Mouse (Mus musculus) forebrain, embryonic 11.5 days (tissue): ENCODE measurements around the gene Ppp1r8. TPM values are rescaled to one million over a fixed set of nuclear protein-coding genes. Genes with fewer than 3 reads are reported as not detected.
A peak's percentile ranks its signal among the peaks of the same experiment; 100 is the strongest.

Experiments
- ATAC-seq: fragments of 200-750 bp; cut with Nextera tagmentation; replicated peaks from 2 replicates; pipeline ENCODE4 v1.8.0; 2017; ENCODE audit warnings: moderate TSS enrichment; ENCODE audit not compliant: low FRiP score
- DNase-seq: peaks from one replicate; pipeline ENCODE4 v3.0.0-alpha.2; 2017; ENCODE audit warnings: low spot score
- H3K27ac ChIP-seq: fragments of 300-500 bp; sonication (generic); 2 replicates; pipeline ENCODE4 v1.5.1; 2014; ENCODE audit warnings: low read depth, low read length
- H3K27me3 ChIP-seq: fragments of 300-500 bp; sonication (generic); 2 replicates; pipeline ENCODE4 v1.6.1; 2014; ENCODE audit warnings: mild to moderate bottlenecking, low read length, mixed read lengths; ENCODE audit not compliant: control insufficient read depth, insufficient read depth
- H3K36me3 ChIP-seq: fragments of 300-500 bp; sonication (generic); 2 replicates; pipeline ENCODE4 v1.6.1; 2014; ENCODE audit warnings: mild to moderate bottlenecking, low read length, moderate library complexity, mixed read lengths; ENCODE audit not compliant: control insufficient read depth, insufficient read depth
- H3K4me1 ChIP-seq: fragments of 300-500 bp; sonication (generic); replicated peaks from 2 replicates; pipeline ENCODE4 v1.6.1; 2014; ENCODE audit warnings: low read length, mixed read lengths; ENCODE audit not compliant: control insufficient read depth, insufficient read depth
- H3K4me2 ChIP-seq: fragments of 300-500 bp; sonication (generic); 2 replicates; pipeline ENCODE4 v1.6.1; 2014; ENCODE audit warnings: low read depth, mild to moderate bottlenecking, low read length, moderate library complexity, mixed read lengths; ENCODE audit not compliant: severe bottlenecking
- H3K4me3 ChIP-seq: fragments of 300-500 bp; sonication (generic); 2 replicates; pipeline ENCODE4 v1.5.1; 2014; ENCODE audit warnings: low read depth, low read length
- H3K9ac ChIP-seq: fragments of 300-500 bp; sonication (generic); 2 replicates; pipeline ENCODE4 v1.6.1; 2014; ENCODE audit warnings: low read length
- H3K9me3 ChIP-seq: fragments of 300-500 bp; sonication (generic); 2 replicates; pipeline ENCODE4 v1.6.1; 2016; ENCODE audit warnings: low read length, mixed read lengths; ENCODE audit not compliant: control insufficient read depth
- WGBS: fragments of 180-500 bp; shearing (Covaris S2); extraction: QIAGEN DNeasy Blood & Tissue Kit; methylation state at CpG from one replicate; pipeline ENCODE4 v1.1.7; 2014; 5-methylcytosine and 5-hydroxymethylcytosine counted together
- polyA plus RNA-seq: library from polyadenylated mRNA; unstranded; fragments of >200 nt; fragmentation: Nextera tagmentation; extraction: Ambion mirVana; gene quantifications from 2 replicates; pipeline ENCODE4 v1.2.1, GENCODE M21; 2014

Gene Ppp1r8
- polyA plus RNA-seq, 1 experiment from 2014 or later, result 69.6 TPM

DNA sequence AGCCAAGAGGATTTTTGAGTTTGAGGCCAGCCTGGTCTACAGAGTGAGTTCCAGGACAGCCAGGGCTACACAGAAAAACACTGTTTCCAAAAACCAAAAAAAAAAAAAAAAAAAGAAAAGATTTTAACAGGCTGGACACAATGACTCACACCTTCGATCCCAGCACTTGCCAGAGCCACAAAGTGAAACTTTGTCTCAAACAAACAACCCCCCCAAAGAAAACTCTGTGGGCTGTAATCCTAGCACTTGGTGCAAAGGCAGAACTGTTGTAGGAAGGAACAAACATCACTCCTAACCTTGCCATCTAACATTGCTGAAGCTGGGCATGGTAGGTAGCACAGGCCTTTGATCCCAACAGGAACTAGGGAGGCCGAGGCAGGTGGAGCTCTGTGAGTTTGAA, 21.9 kb upstream of the Ppp1r8 start:
- Histone ChIP-seq H3K27ac (no peak overlapping the region), H3K4me3 (no peak overlapping the region), H3K4me1 (no peaks in the 10 kb centered on the region), H3K36me3 (no peaks in the 10 kb centered on the region; the same call in 1 of the 2 replicates), H3K9me3 (no peaks in the 10 kb centered on the region), H3K9ac (no peak overlapping the region), H3K4me2 (no peak overlapping the region), H3K27me3 (no peaks in the 10 kb centered on the region)
- ATAC-seq (no peak), DNase-seq (no peak)
- 91% methylated on average over 2 of the region's 2 CpGs for WGBS

DNA sequence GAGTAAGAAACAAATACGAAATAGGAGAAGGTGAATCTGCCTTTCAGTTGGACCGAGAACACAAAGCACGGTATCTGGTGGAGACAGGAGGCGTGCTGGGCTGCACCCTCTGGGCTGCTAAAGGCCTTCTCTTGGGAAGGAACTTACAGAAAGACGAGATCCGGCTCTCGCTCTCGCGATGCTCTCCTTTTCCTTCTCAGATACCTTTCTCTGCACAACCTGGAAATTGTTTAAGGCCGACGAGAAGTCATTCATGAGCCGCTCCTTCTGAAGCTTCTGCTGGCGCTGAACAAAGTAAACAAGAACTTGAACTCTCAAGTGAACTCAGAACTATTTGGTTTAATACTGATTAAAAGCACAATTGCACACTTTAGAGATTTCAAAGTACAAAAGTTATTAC, 20.0 kb upstream of the Ppp1r8 start:
- no peak overlapping the region for H3K9ac ChIP-seq
- H3K36me3 ChIP-seq, result no peaks in the 10 kb centered on the region; the same call in 1 of the 2 replicates
- H3K9me3 ChIP-seq, result no peaks in the 10 kb centered on the region
- H3K4me2 ChIP-seq, result no peak overlapping the region
- ATAC-seq, result no peak
- WGBS, result 96% methylated on average over 13 of the region's 13 CpGs
- no peak overlapping the region for H3K4me3 ChIP-seq
- H3K4me1 ChIP-seq, result no peaks in the 10 kb centered on the region
- H3K27me3 ChIP-seq, result no peaks in the 10 kb centered on the region
- no peak overlapping the region for H3K27ac ChIP-seq
- DNase-seq, result no peak

DNA sequence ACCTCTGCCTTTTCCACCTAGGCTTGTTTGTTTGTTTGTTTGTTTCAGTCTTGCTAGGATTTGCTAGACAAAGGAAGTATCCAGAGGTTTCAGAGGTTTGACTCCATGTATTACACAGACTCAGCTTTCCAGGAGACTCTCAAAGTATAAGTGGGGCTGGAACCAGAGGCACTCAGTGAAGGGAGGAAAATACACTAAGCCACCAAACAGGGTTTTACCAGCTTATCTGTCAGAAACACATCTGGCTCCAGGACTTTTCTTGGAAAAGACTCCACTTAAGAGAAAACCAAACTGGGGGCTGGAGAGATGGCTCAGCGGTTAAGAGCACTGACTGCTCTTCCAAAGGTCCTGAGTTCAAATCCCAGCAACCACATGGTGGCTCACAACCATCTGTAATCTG, 17.9 kb upstream of the Ppp1r8 start:
- H3K9me3 ChIP-seq, result no peaks in the 10 kb centered on the region
- no peak overlapping the region for H3K9ac ChIP-seq
- DNase-seq, result no peak
- WGBS, result 96% methylated on average over 1 of the region's 1 CpGs
- no peak overlapping the region for H3K4me2 ChIP-seq
- H3K27me3 ChIP-seq, result no peaks in the 10 kb centered on the region
- no peak for ATAC-seq
- H3K4me3 ChIP-seq, result no peak overlapping the region
- no peaks in the 10 kb centered on the region; the same call in 1 of the 2 replicates for H3K36me3 ChIP-seq
- H3K4me1 ChIP-seq, result no peaks in the 10 kb centered on the region
- no peak overlapping the region for H3K27ac ChIP-seq

- Histone ChIP-seq H3K27ac (peak overlapping the region; percentile 61; the same call in 1 of the 2 replicates), H3K4me1 (no peaks in the 10 kb centered on the region; the same call in 1 of the 2 replicates), H3K4me3 (peak overlapping the region; percentile 83), H3K9ac (peak overlapping the region; percentile 94), H3K9me3 (no peaks in the 10 kb centered on the region), H3K4me2 (peak overlapping the region; percentile 73; the same call in 1 of the 2 replicates), H3K27me3 (no peaks in the 10 kb centered on the region), H3K36me3 (peaks cover 10% of the 10 kb centered on the region)
- WGBS, result 76% methylated on average over 1 of the region's 1 CpGs
- DNase-seq (no peak), ATAC-seq (no peak)
Observed at GRCm38 (mm10) chr4:132843705-132844071, 719 bp upstream of the Ppp1r8 start.

DNA sequence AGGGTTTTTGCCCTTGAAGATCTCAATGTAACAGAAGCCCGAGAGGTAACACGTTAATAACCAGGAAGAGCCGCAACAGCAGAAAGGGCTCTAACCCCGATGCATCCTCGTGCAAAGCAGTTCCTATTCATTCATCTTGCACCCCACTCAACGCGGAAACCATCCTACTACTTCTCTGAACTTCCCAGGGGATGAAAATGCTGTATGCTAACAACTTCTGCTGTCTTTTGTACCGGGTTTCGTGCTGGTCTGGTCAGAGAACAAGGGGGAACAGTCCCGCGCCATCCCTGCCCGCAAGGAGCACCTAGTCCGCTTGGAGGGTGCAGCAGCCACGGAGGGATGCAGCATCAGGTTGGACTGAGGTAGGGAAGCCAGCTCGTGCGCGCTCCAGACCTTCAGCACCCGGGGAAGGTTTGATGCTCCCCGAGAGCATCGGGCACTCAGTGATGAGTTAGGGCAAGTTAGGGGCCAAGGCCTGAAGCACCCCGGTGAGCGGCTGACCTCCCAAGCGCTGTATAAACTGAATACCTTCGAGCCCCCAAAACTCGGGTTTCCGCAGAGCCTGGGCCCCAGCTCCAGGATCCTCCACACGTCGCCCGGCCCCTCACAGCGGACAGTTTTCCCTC, 575 bp downstream of the Ppp1r8 start:
- WGBS, result under 1% methylated on average over 30 of the region's 30 CpGs
- DNase-seq (peak; percentile 62), ATAC-seq (peak; percentile 43)

DNA sequence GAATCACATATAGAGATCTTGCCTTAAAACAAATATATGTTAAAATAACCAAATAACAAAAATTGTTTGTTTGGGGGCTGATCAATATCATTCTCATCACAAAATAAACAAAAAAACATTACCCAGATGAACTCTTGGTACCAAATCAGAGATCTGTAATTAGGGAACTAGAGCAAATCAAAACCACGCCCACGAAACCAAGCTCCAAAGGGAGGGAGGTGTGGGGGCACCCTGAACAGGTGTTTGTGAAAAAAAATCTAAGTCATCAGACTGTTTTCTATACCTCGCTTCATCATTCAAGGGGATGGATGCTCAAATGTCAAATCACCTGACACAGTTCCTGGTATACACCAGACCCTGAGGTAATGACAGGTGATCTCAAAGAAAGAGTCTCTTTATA, 1.5 kb downstream of the Ppp1r8 start:
- Histone ChIP-seq H3K4me2 (peak overlapping the region; percentile 66), H3K9ac (peak overlapping the region; percentile 94), H3K4me3 (peak overlapping the region; percentile 83), H3K9me3 (no peaks in the 10 kb centered on the region), H3K4me1 (no peaks in the 10 kb centered on the region; the same call in 1 of the 2 replicates), H3K27me3 (no peaks in the 10 kb centered on the region), H3K36me3 (peaks cover 10% of the 10 kb centered on the region), H3K27ac (no peak overlapping the region)
- no peak for DNase-seq
- WGBS, result 85% methylated on average over 3 of the region's 3 CpGs
- ATAC-seq, result no peak

More for the DNA sequence above, 575 bp downstream of the Ppp1r8 start:
- Histone ChIP-seq H3K4me2 (peak overlapping the region; percentile 66), H3K27me3 (no peaks in the 10 kb centered on the region), H3K4me1 (no peaks in the 10 kb centered on the region; the same call in 1 of the 2 replicates), H3K36me3 (peaks cover 10% of the 10 kb centered on the region), H3K4me3 (peak overlapping the region; percentile 83), H3K27ac (peak overlapping the region; percentile 61), H3K9ac (peak overlapping the region; percentile 94), H3K9me3 (no peaks in the 10 kb centered on the region)

DNA sequence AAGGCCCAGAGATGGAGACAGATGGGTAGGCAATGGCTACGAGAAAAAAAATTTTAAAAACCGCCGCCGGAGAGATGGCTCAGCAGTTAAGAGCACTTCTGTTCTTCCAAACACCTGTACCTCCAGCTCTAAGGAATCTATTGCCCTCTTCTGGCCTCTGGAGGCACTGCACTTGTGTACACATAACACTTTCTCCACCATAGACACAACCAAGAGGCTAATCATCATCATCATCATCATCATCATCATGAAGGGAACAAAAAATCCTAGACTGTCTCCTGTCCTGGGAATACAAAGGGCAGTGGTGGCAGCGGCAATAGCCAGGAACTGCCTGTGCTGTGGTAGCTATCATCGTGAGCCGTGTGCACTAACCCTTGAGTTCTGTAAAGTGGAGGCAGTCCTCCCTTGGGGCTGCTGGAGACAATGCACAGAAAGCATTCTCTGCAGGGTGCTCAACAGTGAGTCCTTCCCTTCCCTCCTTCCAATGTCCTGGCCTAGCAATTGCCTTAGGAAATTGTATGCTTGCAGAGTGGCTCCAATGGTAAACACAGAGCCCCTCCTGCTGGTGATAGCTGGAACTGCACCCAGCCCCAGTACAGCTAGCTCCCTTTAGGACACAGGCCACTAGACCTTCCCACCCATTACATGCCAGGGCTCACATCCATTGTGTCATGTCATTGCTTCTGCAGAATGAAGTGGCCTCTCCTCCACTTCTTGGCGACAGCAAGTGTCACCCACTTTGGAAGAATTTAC, 19.2 kb downstream of the Ppp1r8 start:
- no peak for ATAC-seq
- DNase-seq, result peak; percentile 86
- H3K4me3 ChIP-seq, result no peak overlapping the region
- H3K36me3 ChIP-seq, result peaks cover 17% of the 10 kb centered on the region; the same call in 1 of the 2 replicates
- H3K27me3 ChIP-seq, result no peaks in the 10 kb centered on the region
- no peaks in the 10 kb centered on the region for H3K4me1 ChIP-seq
- H3K27ac ChIP-seq, result no peak overlapping the region
- H3K9me3 ChIP-seq, result peaks cover 3% of the 10 kb centered on the region; the same call in 1 of the 2 replicates
- no peak overlapping the region for H3K4me2 ChIP-seq
- WGBS, result 80% methylated on average over 8 of the region's 8 CpGs
- no peak overlapping the region for H3K9ac ChIP-seq

DNA sequence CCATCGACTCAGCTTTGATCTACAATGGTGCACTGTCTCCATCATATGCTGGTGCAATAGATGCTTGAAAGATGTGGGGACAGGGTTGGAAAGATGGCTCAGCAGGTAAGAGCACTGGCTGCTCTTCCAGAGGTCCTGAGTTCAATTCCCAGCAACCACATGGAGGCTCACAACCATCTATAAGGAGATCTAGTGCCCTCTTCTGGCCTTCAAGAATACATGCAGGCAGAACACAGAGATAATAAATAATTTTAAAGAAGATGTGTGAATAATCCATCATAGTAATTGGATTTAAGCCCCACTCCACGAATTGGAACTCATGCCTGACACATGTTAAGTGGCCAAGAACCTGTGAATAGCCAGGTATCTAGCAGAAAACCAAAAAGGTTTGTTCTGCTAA, 24.5 kb downstream of the Ppp1r8 start:
- Histone ChIP-seq H3K27me3 (no peaks in the 10 kb centered on the region), H3K4me1 (no peaks in the 10 kb centered on the region), H3K9ac (no peak overlapping the region), H3K36me3 (no peaks in the 10 kb centered on the region), H3K4me3 (no peak overlapping the region), H3K27ac (no peak overlapping the region), H3K4me2 (no peak overlapping the region), H3K9me3 (peaks cover 3% of the 10 kb centered on the region; the same call in 1 of the 2 replicates)
- ATAC-seq, result no peak
- 57% methylated on average over 2 of the region's 2 CpGs for WGBS
- DNase-seq, result no peak
